Mouse (Mus musculus) heart, embryonic 12.5 days (tissue): ENCODE measurements around the gene Negr1. TPM values are rescaled to one million over a fixed set of nuclear protein-coding genes. Genes with fewer than 3 reads are reported as not detected.

Experiments used
- ATAC-seq: fragments of 200-750 bp; cut with Nextera tagmentation; 2 replicates; pipeline ENCODE4 v1.8.0; 2017; ENCODE audit warnings: moderate TSS enrichment, moderate library complexity; ENCODE audit not compliant: insufficient number of reproducible peaks, low FRiP score
- H3K27ac ChIP-seq: fragments of 300-500 bp; sonication (generic); 2 replicates; pipeline ENCODE4 v1.5.1; 2016; ENCODE audit warnings: mild to moderate bottlenecking, moderate library complexity; ENCODE audit not compliant: poor library complexity, severe bottlenecking
- H3K27me3 ChIP-seq: fragments of 300-500 bp; sonication (generic); replicated peaks from 2 replicates; pipeline ENCODE4 v1.6.1; 2016; ENCODE audit warnings: mild to moderate bottlenecking, moderate library complexity
- H3K36me3 ChIP-seq: fragments of 300-500 bp; sonication (generic); 2 replicates; pipeline ENCODE4 v1.6.1; 2016; ENCODE audit warnings: mild to moderate bottlenecking, moderate library complexity
- H3K4me1 ChIP-seq: fragments of 300-500 bp; sonication (generic); replicated peaks from 2 replicates; pipeline ENCODE4 v1.6.1; 2016; ENCODE audit warnings: mild to moderate bottlenecking
- H3K4me2 ChIP-seq: fragments of 300-500 bp; sonication (generic); 2 replicates; pipeline ENCODE4 v1.6.1; 2016; ENCODE audit warnings: mild to moderate bottlenecking, moderate library complexity
- H3K4me3 ChIP-seq: fragments of 300-500 bp; sonication (generic); 2 replicates; pipeline ENCODE4 v1.5.1; 2016; ENCODE audit warnings: mild to moderate bottlenecking
- H3K9ac ChIP-seq: fragments of 300-500 bp; sonication (generic); 2 replicates; pipeline ENCODE4 v1.6.1; 2016; ENCODE audit warnings: mild to moderate bottlenecking, moderate library complexity
- H3K9me3 ChIP-seq: fragments of 300-500 bp; sonication (generic); replicated peaks from 2 replicates; pipeline ENCODE4 v1.6.1; 2016; ENCODE audit warnings: mild to moderate bottlenecking, moderate library complexity
- WGBS: fragments of 180-500 bp; shearing (Covaris S2); methylation state at CpG from one replicate; pipeline ENCODE4 v1.1.7; 2016; 5-methylcytosine and 5-hydroxymethylcytosine counted together
- polyA plus RNA-seq: library from polyadenylated mRNA; unstranded; fragments of >200 nt; fragmentation: Nextera tagmentation; extraction: Ambion mirVana; gene quantifications from 2 replicates; pipeline ENCODE4 v1.2.1, GENCODE M21; 2016

The Negr1 gene
- polyA plus RNA-seq, 1 experiment from 2014 or later: 2.2 TPM

DNA sequence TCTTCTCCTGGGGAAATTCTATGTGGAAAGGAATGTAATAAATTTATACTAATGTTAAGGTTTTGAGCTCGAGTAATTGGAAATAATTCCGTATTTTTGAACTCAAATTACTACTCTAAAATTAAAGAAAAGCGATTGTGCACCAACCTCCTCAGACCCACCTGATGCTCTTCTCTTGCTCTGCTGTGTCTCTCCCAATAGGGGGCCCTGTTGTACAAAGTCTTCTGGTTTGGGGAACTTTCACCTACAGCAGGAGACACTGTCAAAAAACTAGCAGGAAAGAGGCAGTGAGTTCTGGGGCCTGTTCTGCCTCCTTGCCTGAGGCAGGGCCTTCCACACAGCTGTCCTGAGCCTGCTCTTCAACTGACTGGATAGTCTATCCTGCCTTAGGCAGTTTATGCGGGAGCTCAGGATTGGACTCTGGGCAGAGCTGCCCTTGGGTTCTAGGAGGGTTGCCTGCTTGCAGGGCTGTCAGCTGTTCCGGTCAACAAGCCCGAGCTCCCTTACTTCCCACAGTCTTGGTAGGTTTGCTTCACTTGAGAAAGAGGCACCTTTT lies 310.1 kb downstream of the Negr1 start:
- no peaks in the 10 kb centered on the region for H3K27me3 ChIP-seq
- H3K4me3 ChIP-seq: no peak overlapping the region
- no peak overlapping the region for H3K4me2 ChIP-seq
- H3K27ac ChIP-seq: no peak overlapping the region
- no peaks in the 10 kb centered on the region for H3K36me3 ChIP-seq
- 72% methylated on average over 6 of the region's 6 CpGs for whole genome bisulfite sequencing
- H3K4me1 ChIP-seq: peaks cover 8% of the 10 kb centered on the region; the same call in 1 of the 2 replicates
- H3K9me3 ChIP-seq: no peaks in the 10 kb centered on the region
- no peak overlapping the region for H3K9ac ChIP-seq
- no peak for ATAC-seq

DNA sequence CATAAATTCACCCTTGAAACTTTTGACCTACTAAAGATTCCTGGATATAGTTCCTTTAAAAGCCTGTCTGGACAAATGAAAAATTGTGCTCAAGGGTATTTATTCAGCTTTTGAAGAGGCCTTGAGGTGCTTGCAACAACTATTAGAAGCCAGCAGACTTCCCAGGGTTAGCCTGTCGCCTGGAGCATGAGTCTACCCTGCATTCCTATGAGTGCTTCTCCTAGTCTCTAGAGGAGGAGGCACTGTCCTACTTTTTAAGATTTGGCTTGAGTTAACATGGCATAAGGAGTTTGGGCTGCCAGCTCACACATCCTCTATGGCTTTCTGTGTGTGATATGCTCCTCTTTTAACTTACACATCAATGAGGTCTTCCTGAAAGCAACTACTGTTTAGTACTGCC lies 315.0 kb downstream of the Negr1 start:
- H3K27ac ChIP-seq: no peak overlapping the region
- 73% methylated on average over 1 of the region's 1 CpGs for WGBS
- no peak overlapping the region for H3K4me3 ChIP-seq
- H3K9ac ChIP-seq: no peak overlapping the region
- no peaks in the 10 kb centered on the region for H3K27me3 ChIP-seq
- no peak overlapping the region for H3K4me2 ChIP-seq
- ATAC-seq: no peak
- H3K4me1 ChIP-seq: 0 out of 2 replicates have a peak, but pooled peaks cover 3% of the 10 kb centered on the region
- no peaks in the 10 kb centered on the region for H3K36me3 ChIP-seq
- H3K9me3 ChIP-seq: peaks cover 7% of the 10 kb centered on the region

DNA sequence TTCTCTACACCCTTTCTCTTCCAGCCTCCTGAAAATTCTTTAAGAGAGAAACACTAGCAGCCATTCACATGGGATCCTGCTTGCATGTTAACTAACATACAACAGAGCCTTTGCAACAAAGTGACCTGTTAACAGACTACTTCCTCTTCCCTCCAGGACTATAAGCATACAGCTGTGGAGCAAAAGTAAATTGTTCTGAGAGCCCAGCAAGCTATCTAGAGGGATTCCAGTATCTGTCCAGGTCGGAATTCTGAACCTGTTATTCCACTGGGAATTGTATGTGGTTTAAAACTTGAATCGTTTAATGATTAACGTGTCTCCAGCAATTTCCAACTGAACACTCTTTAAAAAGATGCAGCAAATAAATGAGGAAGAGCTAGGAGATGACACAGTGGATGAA lies 320.5 kb downstream of the Negr1 start:
- 60% methylated on average over 3 of the region's 3 CpGs for WGBS
- H3K4me3 ChIP-seq: no peak overlapping the region

DNA sequence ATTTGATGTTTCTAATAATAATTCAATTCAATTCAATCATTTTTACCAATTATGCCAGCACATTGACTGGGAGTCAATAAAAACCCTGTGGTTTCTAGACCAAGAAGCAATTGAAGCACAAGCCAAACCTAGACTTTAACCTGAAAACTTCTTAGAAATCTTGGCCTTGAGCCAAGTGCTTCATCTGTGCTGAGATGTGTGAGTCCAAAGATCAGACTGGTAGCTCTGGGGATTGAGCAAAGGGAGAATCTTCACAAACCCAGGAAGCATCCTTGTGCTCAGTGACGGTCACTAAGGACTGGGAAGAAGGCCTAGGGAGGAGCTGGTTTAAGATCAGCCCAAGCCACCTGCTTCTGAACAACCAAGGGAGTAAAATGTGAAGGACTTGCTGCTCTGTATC lies 322.3 kb downstream of the Negr1 start:
- Histone ChIP-seq H3K9ac (no peak overlapping the region), H3K9me3 (peaks cover 1% of the 10 kb centered on the region; the same call in 1 of the 2 replicates), H3K4me1 (no peaks in the 10 kb centered on the region), H3K4me3 (no peak overlapping the region), H3K27ac (no peak overlapping the region), H3K27me3 (no peaks in the 10 kb centered on the region), H3K4me2 (no peak overlapping the region), H3K36me3 (no peaks in the 10 kb centered on the region)
- WGBS: 83% methylated on average over 1 of the region's 1 CpGs
- no peak for ATAC-seq

More for the DNA sequence above, 320.5 kb downstream of the Negr1 start:
- H3K27me3 ChIP-seq: no peaks in the 10 kb centered on the region
- ATAC-seq: no peak
- H3K4me1 ChIP-seq: no peaks in the 10 kb centered on the region
- H3K9me3 ChIP-seq: peaks cover 7% of the 10 kb centered on the region
- H3K27ac ChIP-seq: no peak overlapping the region
- no peak overlapping the region for H3K9ac ChIP-seq
- H3K4me2 ChIP-seq: no peak overlapping the region
- no peaks in the 10 kb centered on the region for H3K36me3 ChIP-seq

DNA sequence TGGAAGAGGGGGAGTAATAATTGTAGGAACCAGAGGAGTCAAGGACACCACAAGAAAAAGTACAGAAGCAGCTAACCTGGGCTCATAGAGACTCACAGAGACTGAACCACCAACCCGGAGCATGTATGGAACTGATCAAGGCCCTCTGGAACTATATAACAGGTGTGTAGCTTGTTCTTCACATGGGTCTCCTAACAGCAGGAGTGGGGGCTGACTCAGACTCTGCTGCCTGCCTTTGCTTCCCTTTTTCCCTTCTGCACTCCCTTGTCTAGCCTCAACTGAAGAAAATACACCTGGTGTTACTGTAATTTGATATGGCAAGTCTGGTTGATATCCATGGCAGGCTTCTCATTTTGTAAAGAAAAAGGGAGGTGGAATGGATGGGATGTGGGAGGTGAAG lies 324.1 kb downstream of the Negr1 start:
- Histone ChIP-seq H3K27me3 (no peaks in the 10 kb centered on the region), H3K4me1 (no peaks in the 10 kb centered on the region), H3K36me3 (no peaks in the 10 kb centered on the region), H3K4me2 (no peak overlapping the region), H3K9ac (no peak overlapping the region), H3K4me3 (no peak overlapping the region), H3K9me3 (no peaks in the 10 kb centered on the region), H3K27ac (no peak overlapping the region)
- 79% methylated on average over 1 of the region's 1 CpGs for WGBS
- no peak for ATAC-seq

DNA sequence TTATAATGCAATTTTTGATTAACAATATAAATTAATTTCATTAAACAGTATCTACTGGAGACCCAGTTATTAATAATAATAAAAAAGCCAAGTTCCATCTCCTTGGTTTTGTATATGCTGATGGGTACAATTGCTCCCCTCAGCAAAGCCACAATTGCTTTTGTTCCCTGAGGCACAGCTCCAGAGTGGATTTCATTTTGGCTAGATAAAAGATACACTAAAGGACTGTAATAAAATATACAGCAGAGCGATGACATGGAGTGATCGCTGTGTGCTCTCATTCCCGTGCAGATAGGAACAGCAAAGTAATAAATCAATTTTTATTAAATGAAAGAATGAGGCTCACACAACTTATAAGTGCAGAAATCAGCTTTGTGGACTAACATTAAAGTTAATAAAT lies 325.3 kb downstream of the Negr1 start:
- H3K4me3 ChIP-seq: no peak overlapping the region
- no peak overlapping the region for H3K9ac ChIP-seq
- H3K4me2 ChIP-seq: no peak overlapping the region
- no peaks in the 10 kb centered on the region for H3K9me3 ChIP-seq
- no peak for ATAC-seq
- H3K36me3 ChIP-seq: no peaks in the 10 kb centered on the region
- H3K27ac ChIP-seq: no peak overlapping the region
- H3K27me3 ChIP-seq: no peaks in the 10 kb centered on the region
- WGBS: 84% methylated on average over 3 of the region's 3 CpGs
- no peaks in the 10 kb centered on the region for H3K4me1 ChIP-seq

DNA sequence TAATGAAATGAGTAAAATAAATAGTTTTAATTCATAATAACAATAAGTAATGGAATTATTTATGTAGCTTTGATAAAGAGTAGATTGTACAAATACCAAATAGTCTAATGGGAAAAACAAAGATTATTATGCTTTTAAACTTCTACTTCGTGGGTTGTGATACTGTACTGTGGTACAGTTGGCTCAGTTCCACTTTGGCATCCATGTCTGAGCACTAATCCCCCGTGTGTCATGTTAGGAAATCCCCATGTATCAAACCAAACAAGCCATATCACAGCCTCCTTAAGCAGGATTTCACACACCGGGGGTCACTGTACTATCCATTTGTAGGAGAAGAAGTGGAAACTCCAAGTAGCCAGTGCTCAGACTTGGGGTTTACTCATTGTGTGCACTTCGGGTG lies 329.4 kb downstream of the Negr1 start:
- Histone ChIP-seq H3K27ac (no peak overlapping the region), H3K27me3 (no peaks in the 10 kb centered on the region), H3K4me3 (no peak overlapping the region), H3K9ac (no peak overlapping the region), H3K9me3 (no peaks in the 10 kb centered on the region), H3K4me1 (0 out of 2 replicates have a peak, but pooled peaks cover 8% of the 10 kb centered on the region), H3K4me2 (no peak overlapping the region), H3K36me3 (no peaks in the 10 kb centered on the region)
- WGBS: 53% methylated on average over 4 of the region's 4 CpGs
- no peak for ATAC-seq

DNA sequence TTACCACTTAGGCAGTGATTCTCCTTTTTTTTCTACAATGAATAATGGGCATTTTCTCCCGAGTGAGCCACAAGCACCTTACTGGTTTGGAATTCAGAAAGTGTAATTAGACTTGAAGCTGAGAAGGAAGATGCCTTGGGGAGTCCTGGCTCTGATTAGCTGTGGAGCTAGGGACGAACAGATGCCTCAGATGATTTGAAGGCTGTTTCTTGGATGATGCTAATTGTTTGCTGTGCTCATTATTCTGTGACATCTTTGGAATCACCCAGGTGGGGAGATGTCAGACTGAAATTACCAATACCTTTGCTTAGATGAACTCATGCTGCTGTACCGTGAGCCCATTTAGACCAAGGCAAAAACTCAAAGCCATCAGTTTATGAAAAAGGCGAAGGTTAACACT lies 333.7 kb downstream of the Negr1 start:
- Histone ChIP-seq H3K4me3 (no peak overlapping the region), H3K36me3 (no peaks in the 10 kb centered on the region), H3K27me3 (no peaks in the 10 kb centered on the region), H3K4me2 (no peak overlapping the region), H3K9me3 (no peaks in the 10 kb centered on the region), H3K9ac (no peak overlapping the region), H3K4me1 (0 out of 2 replicates have a peak, but pooled peaks cover 8% of the 10 kb centered on the region), H3K27ac (no peak overlapping the region)
- WGBS: 33% methylated on average over 4 of the region's 4 CpGs
- no peak for ATAC-seq

DNA sequence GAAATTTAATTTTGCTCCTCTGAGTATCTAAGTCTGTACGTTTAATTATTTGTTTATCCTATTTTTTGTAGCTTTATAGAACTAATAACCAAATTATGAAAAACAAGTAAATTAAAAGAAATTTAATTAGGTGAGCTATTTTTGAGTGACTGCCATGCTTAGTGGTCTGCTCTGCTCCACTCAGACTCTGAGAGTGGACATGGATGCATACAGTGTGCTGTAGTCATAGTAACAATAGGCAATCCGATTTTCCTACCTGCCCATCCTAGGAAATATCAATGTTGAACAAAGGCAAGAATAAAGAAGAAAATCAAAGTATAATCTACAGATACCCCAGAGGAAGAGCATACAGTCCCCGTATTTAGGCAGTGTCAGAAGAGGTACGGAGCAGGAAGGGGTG lies 334.5 kb downstream of the Negr1 start:
- H3K27ac ChIP-seq: no peak overlapping the region
- no peak overlapping the region for H3K9ac ChIP-seq
- WGBS: 74% methylated on average over 4 of the region's 4 CpGs
- no peaks in the 10 kb centered on the region for H3K9me3 ChIP-seq
- no peak overlapping the region for H3K4me3 ChIP-seq
- H3K27me3 ChIP-seq: no peaks in the 10 kb centered on the region
- no peaks in the 10 kb centered on the region for H3K36me3 ChIP-seq
- H3K4me1 ChIP-seq: 0 out of 2 replicates have a peak, but pooled peaks cover 11% of the 10 kb centered on the region
- H3K4me2 ChIP-seq: no peak overlapping the region
- ATAC-seq: no peak; the same call in 1 of the 2 replicates

DNA sequence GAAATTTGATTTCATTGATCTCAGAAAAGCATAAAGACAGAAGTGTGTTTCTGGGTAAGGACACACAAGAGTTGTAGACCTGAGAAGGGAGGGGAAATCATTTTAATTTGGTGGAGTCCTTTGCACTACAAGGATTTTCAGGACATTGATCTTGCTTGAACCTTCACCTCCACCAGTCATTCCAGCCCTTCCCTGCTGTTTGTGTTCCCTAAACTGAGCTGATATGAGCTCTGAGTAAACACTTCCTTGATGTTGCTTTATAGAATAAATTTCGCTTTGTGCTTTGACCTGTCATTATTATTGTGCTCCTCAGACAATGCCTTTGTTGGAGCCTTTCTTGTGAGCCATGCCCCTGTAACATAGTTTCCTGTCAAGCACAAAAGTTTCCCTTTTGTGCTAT lies 335.0 kb downstream of the Negr1 start:
- Histone ChIP-seq H3K27ac (no peak overlapping the region), H3K36me3 (no peaks in the 10 kb centered on the region), H3K4me3 (no peak overlapping the region), H3K9me3 (no peaks in the 10 kb centered on the region), H3K4me1 (0 out of 2 replicates have a peak, but pooled peaks cover 11% of the 10 kb centered on the region), H3K27me3 (no peaks in the 10 kb centered on the region), H3K4me2 (no peak overlapping the region), H3K9ac (no peak overlapping the region)
- ATAC-seq: no peak
- WGBS: 60% methylated on average over 1 of the region's 1 CpGs

DNA sequence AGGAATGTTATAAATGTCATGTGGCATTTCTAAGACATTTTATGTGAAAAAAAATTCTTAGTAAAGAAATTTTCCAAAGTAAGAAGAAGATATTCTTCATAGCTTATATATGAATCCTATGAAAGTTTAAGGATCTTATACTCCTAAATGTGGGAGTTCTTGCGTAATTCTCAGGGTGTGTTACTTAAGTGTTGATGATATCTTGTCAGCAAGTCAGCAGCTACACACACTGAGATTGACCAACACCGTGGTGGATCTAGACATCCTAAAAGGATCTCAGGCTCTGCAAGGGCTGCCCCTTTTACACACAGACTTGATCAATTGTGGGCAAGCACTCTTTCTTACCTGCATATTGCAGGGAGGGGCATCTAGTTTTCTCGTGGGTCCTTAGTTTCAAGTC lies 339.5 kb downstream of the Negr1 start:
- 47% methylated on average over 3 of the region's 3 CpGs for WGBS

More for the DNA sequence above, 339.5 kb downstream of the Negr1 start:
- H3K4me3 ChIP-seq: no peak overlapping the region
- 0 out of 2 replicates have a peak, but pooled peaks cover 6% of the 10 kb centered on the region for H3K4me1 ChIP-seq
- no peak overlapping the region for H3K27ac ChIP-seq
- no peaks in the 10 kb centered on the region for H3K27me3 ChIP-seq
- no peaks in the 10 kb centered on the region for H3K9me3 ChIP-seq
- ATAC-seq: no peak
- no peaks in the 10 kb centered on the region for H3K36me3 ChIP-seq
- no peak overlapping the region for H3K4me2 ChIP-seq
- no peak overlapping the region for H3K9ac ChIP-seq
